Mouse (Mus musculus): ENCODE measurements around the gene B9d2. TPM values are rescaled to one million over a fixed set of nuclear protein-coding genes. Genes with fewer than 3 reads are reported as not detected.
"Not testable (repeated sequence)": the region's sequence is repeated elsewhere in the genome, so short reads cannot be mapped to it uniquely, and the experiment has no call there.

B9d2 gene
- total and polyA plus RNA-seq, 2 experiments: 4.2 to 21.0 TPM

GRCm38 (mm10) chr7:25719761-25720610 lies 39.4 kb downstream of the B9d2 start:
- TF ChIP-seq POLR2A (IDR thresholded peaks at IDR 0.05; ENCODE audit: extremely low read depth, insufficient read depth, low read length): no peak
- TF ChIP-seq CTCF (IDR thresholded peaks at IDR 0.05; ENCODE audit: low read depth, low read length): peak; percentile 98
- whole genome bisulfite sequencing: 57% methylated on average over 10 of the region's 10 CpGs
- no peaks in the 10 kb centered on the region for H3K27me3 ChIP-seq (ENCODE audit: control insufficient read depth, insufficient read depth, low read length)
- H3K79me2 ChIP-seq (ENCODE audit: control insufficient read depth, insufficient read depth, low read length): no peaks in the 10 kb centered on the region
- H3K4me1 ChIP-seq (ENCODE audit: control insufficient read depth, insufficient read depth, low read length): peaks cover 7% of the 10 kb centered on the region
- DNase-seq (ENCODE audit: extremely low read depth, low read depth, low spot score): peak; percentile 51
- peaks cover 26% of the 10 kb centered on the region for H3K36me3 ChIP-seq (ENCODE audit: control insufficient read depth, insufficient read depth, low read length)
- H3K4me3 ChIP-seq (ENCODE audit: insufficient read depth, low read depth, low read length): no peak overlapping the region
- H3K27ac ChIP-seq (replicated peaks; ENCODE audit: insufficient read depth, low read depth, low read length): no peak overlapping the region
- H3K9ac ChIP-seq (ENCODE audit: low read depth, low read length): no peak overlapping the region

- H3K36me3 ChIP-seq (ENCODE audit: control insufficient read depth, insufficient read depth, low read length): peaks cover 30% of the 10 kb centered on the region
- no peak overlapping the region for H3K4me3 ChIP-seq (ENCODE audit: insufficient read depth, low read depth, low read length)
- H3K27me3 ChIP-seq (ENCODE audit: control insufficient read depth, insufficient read depth, low read length): no peaks in the 10 kb centered on the region
- 87% methylated on average over 5 of the region's 5 CpGs for WGBS
- no peak for DNase-seq (ENCODE audit: extremely low read depth, low read depth, low spot score)
- TF ChIP-seq CTCF (IDR thresholded peaks at IDR 0.05; ENCODE audit: low read depth, low read length) (no peak), POLR2A (IDR thresholded peaks at IDR 0.05; ENCODE audit: extremely low read depth, insufficient read depth, low read length) (no peak)
- H3K4me1 ChIP-seq (ENCODE audit: control insufficient read depth, insufficient read depth, low read length): peaks cover 7% of the 10 kb centered on the region
- H3K9ac ChIP-seq (ENCODE audit: low read depth, low read length): no peak overlapping the region
- H3K79me2 ChIP-seq (ENCODE audit: control insufficient read depth, insufficient read depth, low read length): no peaks in the 10 kb centered on the region
- no peak overlapping the region for H3K27ac ChIP-seq (replicated peaks; ENCODE audit: insufficient read depth, low read depth, low read length)
These were observed 40.2 kb downstream of the B9d2 start for GRCm38 (mm10) chr7:25720760-25721159.

- not testable (repeated sequence) for H3K79me2 ChIP-seq (ENCODE audit: control insufficient read depth, insufficient read depth, low read length); DNase-seq (ENCODE audit: extremely low read depth, low read depth, low spot score); H3K27me3 ChIP-seq (ENCODE audit: control insufficient read depth, insufficient read depth, low read length); H3K4me1 ChIP-seq (ENCODE audit: control insufficient read depth, insufficient read depth, low read length); H3K4me3 ChIP-seq (ENCODE audit: insufficient read depth, low read depth, low read length); H3K9ac ChIP-seq (ENCODE audit: low read depth, low read length); H3K27ac ChIP-seq (replicated peaks; ENCODE audit: insufficient read depth, low read depth, low read length)
- H3K36me3 ChIP-seq (ENCODE audit: control insufficient read depth, insufficient read depth, low read length): peaks cover 39% of the 10 kb centered on the region
These were observed 41.2 kb downstream of the B9d2 start for GRCm38 (mm10) chr7:25721776-25722175.

GRCm38 (mm10) chr7:25725886-25726285 lies 45.3 kb downstream of the B9d2 start:
- Histone ChIP-seq H3K4me1 (ENCODE audit: control insufficient read depth, insufficient read depth, low read length) (no peaks in the 10 kb centered on the region), H3K4me3 (ENCODE audit: insufficient read depth, low read depth, low read length) (no peak overlapping the region), H3K79me2 (ENCODE audit: control insufficient read depth, insufficient read depth, low read length) (no peaks in the 10 kb centered on the region), H3K9ac (ENCODE audit: low read depth, low read length) (no peak overlapping the region), H3K27me3 (ENCODE audit: control insufficient read depth, insufficient read depth, low read length) (no peaks in the 10 kb centered on the region), H3K27ac (replicated peaks; ENCODE audit: insufficient read depth, low read depth, low read length) (no peak overlapping the region), H3K36me3 (ENCODE audit: control insufficient read depth, insufficient read depth, low read length) (peaks cover 69% of the 10 kb centered on the region)
- WGBS: 82% methylated on average over 19 of the region's 19 CpGs
- TF ChIP-seq CTCF (IDR thresholded peaks at IDR 0.05; ENCODE audit: low read depth, low read length): no peak
- no peak for TF ChIP-seq POLR2A (IDR thresholded peaks at IDR 0.05; ENCODE audit: extremely low read depth, insufficient read depth, low read length)
- DNase-seq (ENCODE audit: extremely low read depth, low read depth, low spot score): no peak

- Histone ChIP-seq H3K4me1 (ENCODE audit: control insufficient read depth, insufficient read depth, low read length) (no peaks in the 10 kb centered on the region), H3K27me3 (ENCODE audit: control insufficient read depth, insufficient read depth, low read length) (no peaks in the 10 kb centered on the region), H3K4me3 (ENCODE audit: insufficient read depth, low read depth, low read length) (no peak overlapping the region), H3K79me2 (ENCODE audit: control insufficient read depth, insufficient read depth, low read length) (no peaks in the 10 kb centered on the region), H3K27ac (replicated peaks; ENCODE audit: insufficient read depth, low read depth, low read length) (no peak overlapping the region), H3K36me3 (ENCODE audit: control insufficient read depth, insufficient read depth, low read length) (peaks cover 84% of the 10 kb centered on the region), H3K9ac (ENCODE audit: low read depth, low read length) (no peak overlapping the region)
- 73% methylated on average over 5 of the region's 5 CpGs for WGBS
- DNase-seq (ENCODE audit: extremely low read depth, low read depth, low spot score): no peak
- no peak for TF ChIP-seq POLR2A (IDR thresholded peaks at IDR 0.05; ENCODE audit: extremely low read depth, insufficient read depth, low read length)
- no peak for TF ChIP-seq CTCF (IDR thresholded peaks at IDR 0.05; ENCODE audit: low read depth, low read length)
These were observed 47.2 kb downstream of the B9d2 start for GRCm38 (mm10) chr7:25727800-25728199.

GRCm38 (mm10) chr7:25729396-25729795 lies 48.8 kb downstream of the B9d2 start:
- 83% methylated on average over 2 of the region's 2 CpGs for WGBS
- TF ChIP-seq CTCF (IDR thresholded peaks at IDR 0.05; ENCODE audit: low read depth, low read length): no peak
- no peak for TF ChIP-seq POLR2A (IDR thresholded peaks at IDR 0.05; ENCODE audit: extremely low read depth, insufficient read depth, low read length)
- no peak for DNase-seq (ENCODE audit: extremely low read depth, low read depth, low spot score)

More at GRCm38 (mm10) chr7:25729396-25729795, 48.8 kb downstream of the B9d2 start:
- Histone ChIP-seq H3K9ac (ENCODE audit: low read depth, low read length) (no peak overlapping the region), H3K79me2 (ENCODE audit: control insufficient read depth, insufficient read depth, low read length) (no peaks in the 10 kb centered on the region; the same call in 1 of the 2 replicates), H3K4me1 (ENCODE audit: control insufficient read depth, insufficient read depth, low read length) (no peaks in the 10 kb centered on the region), H3K36me3 (ENCODE audit: control insufficient read depth, insufficient read depth, low read length) (peaks cover 81% of the 10 kb centered on the region), H3K27ac (replicated peaks; ENCODE audit: insufficient read depth, low read depth, low read length) (no peak overlapping the region), H3K27me3 (ENCODE audit: control insufficient read depth, insufficient read depth, low read length) (no peaks in the 10 kb centered on the region), H3K4me3 (ENCODE audit: insufficient read depth, low read depth, low read length) (no peak overlapping the region)
